Mouse (Mus musculus) heart, adult 11 months (tissue): ENCODE data around the gene Neu3.

Source experiments
- DNase-seq: peaks from one replicate; pipeline ENCODE4 v3.0.0; 2022

Neu3 gene

GRCm38 (mm10) chr7:99833846-99834222 is 5.6 kb upstream of the Neu3 start:
- no peak for DNase-seq

- peak; percentile 64 for DNase-seq
Measured at GRCm38 (mm10) chr7:99833115-99833845, 5.1 kb upstream of the Neu3 start.

- peak; percentile 28 for DNase-seq
Measured at GRCm38 (mm10) chr7:99826096-99826495, 2.1 kb downstream of the Neu3 start.

- DNase-seq: peak; percentile 91
Measured at GRCm38 (mm10) chr7:99825511-99825910, 2.7 kb downstream of the Neu3 start.

- peak; percentile 84 for DNase-seq
Measured at GRCm38 (mm10) chr7:99824649-99825483, 3.4 kb downstream of the Neu3 start.

- DNase-seq: peak; percentile 80
Measured at GRCm38 (mm10) chr7:99823045-99823663, 5.1 kb downstream of the Neu3 start.

- peak; percentile 86 for DNase-seq
Measured at GRCm38 (mm10) chr7:99822426-99822825, 5.8 kb downstream of the Neu3 start.

- peak; percentile 30 for DNase-seq
Measured at GRCm38 (mm10) chr7:99821953-99822352, 6.3 kb downstream of the Neu3 start.

- DNase-seq: peak; percentile 92
Measured at GRCm38 (mm10) chr7:99818181-99818725, 10.0 kb downstream of the Neu3 start.

- peak; percentile 88 for DNase-seq
Measured at GRCm38 (mm10) chr7:99813394-99813793, 14.8 kb downstream of the Neu3 start.

- DNase-seq: peak; percentile 8
Measured at GRCm38 (mm10) chr7:99811661-99812060, 16.6 kb downstream of the Neu3 start.

- DNase-seq: peak; percentile 33
Measured at GRCm38 (mm10) chr7:99810814-99811213, 17.4 kb downstream of the Neu3 start.

GRCm38 (mm10) chr7:99807043-99807442 is 21.2 kb downstream of the Neu3 start:
- DNase-seq: peak; percentile 87

- peak; percentile 16 for DNase-seq
Measured at GRCm38 (mm10) chr7:99805340-99805739, 22.9 kb downstream of the Neu3 start.

GRCm38 (mm10) chr7:99804033-99804432 is 24.2 kb downstream of the Neu3 start:
- peak; percentile 49 for DNase-seq

- DNase-seq: peak; percentile 71
Measured at GRCm38 (mm10) chr7:99803535-99803934, 24.7 kb downstream of the Neu3 start.

GRCm38 (mm10) chr7:99799118-99799517 is 29.1 kb downstream of the Neu3 start:
- DNase-seq: peak; percentile 61

GRCm38 (mm10) chr7:99797911-99798647 is 30.1 kb downstream of the Neu3 start:
- DNase-seq: peak; percentile 92

- peak; percentile 55 for DNase-seq
Measured at GRCm38 (mm10) chr7:99797261-99797660, 31.0 kb downstream of the Neu3 start.

GRCm38 (mm10) chr7:99796471-99796870 is 31.7 kb downstream of the Neu3 start:
- peak; percentile 89 for DNase-seq

- DNase-seq: peak; percentile 92
Measured at GRCm38 (mm10) chr7:99795192-99795981, 32.8 kb downstream of the Neu3 start.

GRCm38 (mm10) chr7:99794096-99794495 is 34.1 kb downstream of the Neu3 start:
- DNase-seq: peak; percentile 63
